Mouse (Mus musculus) cerebellum, adult 2 months (tissue): ENCODE measurements around the gene Gzmm. TPM values are rescaled to one million over a fixed set of nuclear protein-coding genes. Genes with fewer than 3 reads are reported as not detected.

Source experiments
- DNase-seq, 2 experiments: peaks; one replicate each; pipeline ENCODE4 v3.0.0; 2021
- H3K27ac ChIP-seq: fragments of 200-500 bp; 2 replicates; pipeline ENCODE4 v1.5.1; 2012; ENCODE audit warnings: low read length, control low read depth, inconsistent platforms; ENCODE audit not compliant: insufficient read depth
- H3K27me3 ChIP-seq: fragments of 200-500 bp; 2 replicates; pipeline ENCODE4 v1.6.1; 2012; ENCODE audit warnings: inconsistent platforms, mild to moderate bottlenecking, low read length, moderate library complexity; ENCODE audit not compliant: control insufficient read depth, insufficient read depth
- H3K4me1 ChIP-seq: fragments of 200-500 bp; 2 replicates; pipeline ENCODE4 v1.6.1; 2011; ENCODE audit warnings: low read length; ENCODE audit not compliant: control insufficient read depth, insufficient read depth
- H3K4me3 ChIP-seq: fragments of 200-500 bp; replicated peaks from 2 replicates; pipeline ENCODE3; 2011; ENCODE audit warnings: mild to moderate bottlenecking, low read depth, low read length, control low read depth; ENCODE audit not compliant: insufficient read depth
- CTCF ChIP-seq: fragments of 200-500 bp; IDR thresholded peaks from 2 replicates; pipeline ENCODE4 v1.5.1; 2011; ENCODE audit warnings: low read depth, mild to moderate bottlenecking, control low read depth, low read length, moderate library complexity, borderline replicate concordance; ENCODE audit not compliant: insufficient read depth
- POLR2A ChIP-seq: fragments of 200-500 bp; IDR thresholded peaks from 2 replicates; pipeline ENCODE4 v1.6.1; 2011; ENCODE audit warnings: low read length, control low read depth, borderline replicate concordance; ENCODE audit not compliant: insufficient read depth
- WGBS: fragments of 180-500 bp; shearing (Covaris S2); methylation state at CpG from one replicate; pipeline ENCODE4 v1.1.7; 2018; 5-methylcytosine and 5-hydroxymethylcytosine counted together
- polyA plus RNA-seq: library from polyadenylated mRNA; depleted of rRNA; stranded (reverse); fragments of >200 nt; gene quantifications from 2 replicates; pipeline ENCODE4 v1.2.3, GENCODE M21; 2012; rRNA removed

The Gzmm gene
- 2.3 and 2.8 TPM in 2 replicates for polyA plus RNA-seq

- H3K4me1 ChIP-seq, result peaks cover 12% of the 10 kb centered on the region
- DNase-seq, result no peak
- TF ChIP-seq CTCF, result no peak
- TF ChIP-seq POLR2A, result no peak
- no peak within 1 kb of the TSS for H3K27ac ChIP-seq
- H3K27me3 ChIP-seq, result no peaks in the 10 kb centered on the region
- 74% methylated on average over 4 of the region's 4 CpGs for WGBS
- no peak within 1 kb of the TSS for H3K4me3 ChIP-seq
Measured at GRCm38 (mm10) chr10:79688720-79689119, at the start of gene Gzmm. Gene Gzmm (plus strand): TSS chr10:79689020.

GRCm38 (mm10) chr10:79645711-79646110 lies 43.1 kb upstream of the Gzmm start, which contains the start of gene Odf3l2:
Gene Odf3l2 (minus strand): TSS chr10:79645738.
- 27% methylated on average over 8 of the region's 8 CpGs for WGBS
- Histone ChIP-seq H3K4me1 (no peaks in the 10 kb centered on the region), H3K4me3 (no peak within 1 kb of the TSS), H3K27me3 (no peaks in the 10 kb centered on the region), H3K27ac (no peak within 1 kb of the TSS)
- no peak for DNase-seq
- no peak for TF ChIP-seq CTCF

GRCm38 (mm10) chr10:79649070-79649751 lies 39.6 kb upstream of the Gzmm start:
- Histone ChIP-seq H3K27ac (no peak overlapping the region), H3K4me3 (no peak overlapping the region), H3K4me1 (no peaks in the 10 kb centered on the region), H3K27me3 (no peaks in the 10 kb centered on the region)
- WGBS, result 30% methylated on average over 7 of the region's 7 CpGs
- peak; percentile 77 to 85 for DNase-seq
- TF ChIP-seq POLR2A (no peak), CTCF (peak; percentile 98)

GRCm38 (mm10) chr10:79652789-79653188 lies 36.0 kb upstream of the Gzmm start:
- Histone ChIP-seq H3K27me3 (no peaks in the 10 kb centered on the region), H3K4me1 (no peaks in the 10 kb centered on the region), H3K27ac (no peak overlapping the region), H3K4me3 (no peak overlapping the region)
- WGBS, result 41% methylated on average over 7 of the region's 7 CpGs
- no peak for TF ChIP-seq POLR2A
- TF ChIP-seq CTCF, result no peak
- no peak for DNase-seq

GRCm38 (mm10) chr10:79654946-79655395 lies 33.8 kb upstream of the Gzmm start:
- no peak for DNase-seq
- H3K27me3 ChIP-seq, result no peaks in the 10 kb centered on the region
- no peak for TF ChIP-seq CTCF
- no peak for TF ChIP-seq POLR2A
- 16% methylated on average over 1 of the region's 1 CpGs for WGBS
- H3K4me3 ChIP-seq, result no peak overlapping the region
- no peaks in the 10 kb centered on the region for H3K4me1 ChIP-seq
- H3K27ac ChIP-seq, result no peak overlapping the region

- Histone ChIP-seq H3K4me3 (no peak overlapping the region), H3K27ac (no peak overlapping the region), H3K4me1 (no peaks in the 10 kb centered on the region), H3K27me3 (no peaks in the 10 kb centered on the region)
- no peak for DNase-seq
- 37% methylated on average over 4 of the region's 4 CpGs for WGBS
- TF ChIP-seq POLR2A (no peak), CTCF (no peak)
Measured at GRCm38 (mm10) chr10:79658829-79659228, 30.0 kb upstream of the Gzmm start.

GRCm38 (mm10) chr10:79660298-79660697 lies 28.5 kb upstream of the Gzmm start:
- TF ChIP-seq POLR2A (no peak), CTCF (0 out of 2 replicates have a peak, but pooled peaks have one; percentile 9)
- no peak for DNase-seq
- no peak overlapping the region for H3K4me3 ChIP-seq
- no peak overlapping the region for H3K27ac ChIP-seq
- no peaks in the 10 kb centered on the region for H3K27me3 ChIP-seq
- no peaks in the 10 kb centered on the region for H3K4me1 ChIP-seq
- WGBS, result 78% methylated on average over 2 of the region's 2 CpGs

- H3K4me3 ChIP-seq, result no peak overlapping the region
- H3K27ac ChIP-seq, result no peak overlapping the region
- TF ChIP-seq POLR2A (no peak), CTCF (no peak)
- DNase-seq, result no peak
- 38% methylated on average over 3 of the region's 3 CpGs for WGBS
- no peaks in the 10 kb centered on the region for H3K4me1 ChIP-seq
- no peaks in the 10 kb centered on the region for H3K27me3 ChIP-seq
Measured at GRCm38 (mm10) chr10:79661861-79662260, 27.0 kb upstream of the Gzmm start.
